Mouse (Mus musculus): Measurements from ENCODE around the gene Hrct1.

DNA sequence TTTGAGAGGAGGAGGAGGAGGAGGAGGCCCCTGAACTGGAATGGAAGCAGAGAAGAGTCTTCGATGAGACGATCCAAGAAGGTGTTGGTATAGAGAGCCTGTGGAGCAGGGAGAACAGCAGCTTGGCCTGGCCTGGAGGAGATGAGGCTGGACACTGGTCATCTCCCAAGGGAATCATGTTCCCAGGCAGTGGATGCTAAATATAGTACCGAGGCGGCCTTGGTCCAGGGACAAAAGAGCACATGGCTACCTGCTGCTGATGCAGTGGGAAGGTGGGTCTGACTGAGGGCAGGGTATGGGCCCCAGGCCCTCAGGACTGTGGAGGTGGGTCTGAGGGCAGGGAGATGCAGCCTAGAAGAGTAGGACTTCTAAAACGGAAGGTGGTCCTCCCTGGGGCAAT, 6.2 kb downstream of the Hrct1 start:
- no peak for TF ChIP-seq CTCF (conservative IDR thresholded peaks at IDR 0.05 in 1 of 2, IDR thresholded peaks at IDR 0.05 in 1 of 2; ENCODE audit: low read depth in 2 of 2, low read length in 2 of 2)
- TF ChIP-seq MAZ (IDR thresholded peaks at IDR 0.05; ENCODE audit: low read depth, low read length) = no peak
- TF ChIP-seq EP300 (IDR thresholded peaks at IDR 0.05; ENCODE audit: low read length) = no peak
- TF ChIP-seq POLR2A (IDR thresholded peaks at IDR 0.05; ENCODE audit: low read depth, low read length) = no peak

Data from CH12.LX (cell line).